Mouse (Mus musculus) embryonic facial prominence, embryonic 11.5 days (tissue): ENCODE results near the gene Antxr2. TPM values are rescaled to one million over a fixed set of nuclear protein-coding genes. Genes with fewer than 3 reads are reported as not detected.
A peak's percentile ranks its signal among the peaks of the same experiment; 100 is the strongest.

Experiments used
- ATAC-seq: fragments of 200-750 bp; cut with Nextera tagmentation; replicated peaks from 2 replicates; pipeline ENCODE4 v1.8.0; 2017; ENCODE audit warnings: low read depth; ENCODE audit not compliant: insufficient number of reproducible peaks, low FRiP score, low TSS enrichment
- DNase-seq: peaks from one replicate; pipeline ENCODE4 v3.0.0-alpha.2; 2015; ENCODE audit warnings: low spot score
- H3K27ac ChIP-seq: fragments of 300-500 bp; sonication (generic); replicated peaks from 2 replicates; pipeline ENCODE4 v1.5.1; 2014; ENCODE audit warnings: mild to moderate bottlenecking, low read depth, low read length, control low read depth
- H3K27me3 ChIP-seq: fragments of 300-500 bp; sonication (generic); 2 replicates; pipeline ENCODE4 v1.6.1; 2014; ENCODE audit warnings: mild to moderate bottlenecking, low read length, moderate library complexity, mixed read lengths; ENCODE audit not compliant: control insufficient read depth, insufficient read depth
- H3K36me3 ChIP-seq: fragments of 300-500 bp; sonication (generic); replicated peaks from 2 replicates; pipeline ENCODE4 v1.6.1; 2014; ENCODE audit warnings: low read depth, mild to moderate bottlenecking, low read length, moderate library complexity, mixed read lengths; ENCODE audit not compliant: control insufficient read depth, insufficient read depth
- H3K4me1 ChIP-seq: fragments of 300-500 bp; sonication (generic); 2 replicates; pipeline ENCODE4 v1.6.1; 2014; ENCODE audit warnings: low read length, mixed read lengths; ENCODE audit not compliant: control insufficient read depth, insufficient read depth
- H3K4me2 ChIP-seq: fragments of 300-500 bp; sonication (generic); 2 replicates; pipeline ENCODE4 v1.6.1; 2014; ENCODE audit warnings: low read depth, mild to moderate bottlenecking, control low read depth, low read length, moderate library complexity
- H3K4me3 ChIP-seq: fragments of 300-500 bp; sonication (generic); 2 replicates; pipeline ENCODE4 v1.5.1; 2014; ENCODE audit warnings: low read depth, low read length, control low read depth
- H3K9ac ChIP-seq: fragments of 300-500 bp; sonication (generic); replicated peaks from 2 replicates; pipeline ENCODE4 v1.6.1; 2014; ENCODE audit warnings: mild to moderate bottlenecking, control low read depth, low read length
- H3K9me3 ChIP-seq: fragments of 300-500 bp; sonication (generic); replicated peaks from 2 replicates; pipeline ENCODE4 v1.6.1; 2016; ENCODE audit warnings: mild to moderate bottlenecking, low read length, inconsistent platforms, mixed read lengths; ENCODE audit not compliant: control insufficient read depth
- WGBS: fragments of 180-500 bp; shearing (Covaris S2); extraction: QIAGEN DNeasy Blood & Tissue Kit; methylation state at CpG from one replicate; pipeline ENCODE4 v1.1.7; 2014; 5-methylcytosine and 5-hydroxymethylcytosine counted together
- polyA plus RNA-seq: library from polyadenylated mRNA; unstranded; fragments of >200 nt; fragmentation: Nextera tagmentation; extraction: Ambion mirVana; gene quantifications from 2 replicates; pipeline ENCODE4 v1.2.1, GENCODE M21; 2014

Gene Antxr2
- polyA plus RNA-seq, 1 experiment from 2014 or later, result 20.4 TPM

DNA sequence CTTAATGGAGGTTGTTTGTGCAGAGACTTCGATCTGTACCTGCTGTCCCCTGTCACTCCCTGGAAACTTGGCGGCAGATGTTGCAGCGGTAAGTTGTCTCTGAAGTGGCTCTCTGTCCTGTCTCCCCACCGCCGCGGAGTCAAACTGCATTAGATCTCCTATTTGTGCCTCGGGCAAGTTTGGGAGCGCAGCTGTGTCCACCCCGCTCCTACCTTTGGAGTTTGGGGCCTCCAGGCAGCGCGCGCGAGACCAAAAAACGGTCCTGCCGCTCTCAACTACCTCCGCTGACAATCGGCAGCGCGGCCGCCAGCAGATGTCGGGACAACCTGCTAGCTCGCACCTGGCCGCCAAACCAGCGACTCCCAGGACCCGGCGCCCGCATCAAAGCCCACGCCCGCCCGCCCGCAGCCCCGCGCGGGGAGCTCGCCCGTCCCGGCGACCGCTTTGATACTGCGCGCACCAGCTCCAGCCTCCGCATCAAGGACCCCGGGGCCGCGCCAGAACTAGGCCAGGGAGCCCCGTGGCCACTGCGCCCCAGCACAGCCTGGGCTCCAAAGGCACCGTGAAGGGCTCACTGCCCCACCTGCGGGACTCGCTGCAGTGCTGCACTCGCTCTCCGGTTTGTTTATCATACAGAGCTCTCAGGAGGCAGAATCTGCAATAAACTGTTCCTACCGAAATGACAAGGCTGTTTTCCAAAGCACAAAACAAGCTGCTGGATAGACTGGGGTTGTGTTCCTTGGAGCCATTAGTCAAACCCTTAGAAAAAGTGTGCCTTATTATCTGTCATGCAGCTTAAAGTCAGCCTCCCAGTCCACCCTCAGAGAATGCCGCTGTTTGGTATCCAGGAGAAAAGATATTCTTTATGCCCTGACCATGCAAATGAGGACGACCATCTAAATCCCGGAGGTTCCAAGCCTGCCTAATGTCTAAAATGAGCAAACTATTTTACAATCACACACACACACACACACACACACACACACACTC lies 95.4 kb downstream of the Antxr2 start:
- 4% methylated on average over 55 of the region's 56 CpGs for WGBS

DNA sequence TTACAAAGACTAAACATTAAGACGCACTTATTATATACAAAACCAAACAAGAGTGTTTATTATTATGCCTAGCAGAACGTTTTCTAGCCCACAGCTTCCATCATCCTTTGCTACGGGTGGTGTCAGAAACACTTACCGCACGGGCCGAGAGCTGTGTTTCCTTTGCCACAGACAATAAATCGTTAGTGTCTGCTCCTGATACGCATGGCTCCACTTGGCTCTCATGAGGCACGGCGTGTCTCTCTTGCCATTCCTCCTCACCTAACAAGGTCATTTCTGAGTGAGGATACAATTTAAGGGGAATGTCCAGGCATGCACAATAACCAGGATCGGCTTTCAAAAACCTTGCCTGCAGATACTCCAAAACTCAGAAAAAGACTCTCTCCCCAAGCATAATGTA lies 113.2 kb downstream of the Antxr2 start:
- Histone ChIP-seq H3K27ac (no peak overlapping the region), H3K4me1 (no peaks in the 10 kb centered on the region), H3K4me3 (no peak overlapping the region), H3K36me3 (no peaks in the 10 kb centered on the region), H3K9me3 (no peaks in the 10 kb centered on the region), H3K4me2 (no peak overlapping the region), H3K9ac (no peak overlapping the region), H3K27me3 (no peaks in the 10 kb centered on the region)
- ATAC-seq (no peak), DNase-seq (no peak)
- 67% methylated on average over 11 of the region's 11 CpGs for WGBS

More for the DNA sequence above, 95.4 kb downstream of the Antxr2 start:
- peak overlapping the region; percentile 93 for H3K4me2 ChIP-seq
- no peaks in the 10 kb centered on the region for H3K36me3 ChIP-seq
- H3K4me1 ChIP-seq, result no peaks in the 10 kb centered on the region
- peak; percentile 89 for ATAC-seq
- H3K4me3 ChIP-seq, result peak overlapping the region; percentile 49
- no peaks in the 10 kb centered on the region for H3K9me3 ChIP-seq
- peak overlapping the region; percentile 56 for H3K9ac ChIP-seq
- DNase-seq, result peak; percentile 66
- H3K27me3 ChIP-seq, result no peaks in the 10 kb centered on the region
- H3K27ac ChIP-seq, result no peak overlapping the region

DNA sequence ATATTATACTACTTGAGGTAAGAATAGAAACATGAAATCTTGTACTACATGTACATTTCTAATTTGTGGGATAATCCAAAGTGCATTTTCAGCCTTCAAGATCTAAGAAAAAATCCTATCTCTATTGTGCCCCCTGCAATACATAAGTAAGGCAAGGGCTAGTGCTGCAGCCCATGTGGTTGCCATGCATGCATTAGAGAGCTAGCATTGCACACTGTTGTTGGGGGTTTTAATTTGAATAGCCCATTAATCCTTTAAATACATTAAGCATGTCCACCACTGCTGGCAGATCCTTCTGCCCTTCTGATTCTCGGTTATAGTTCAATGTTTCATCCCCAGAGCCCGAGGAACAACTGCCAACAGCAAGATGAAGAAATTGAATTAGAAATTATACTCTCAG lies 116.0 kb downstream of the Antxr2 start:
- H3K36me3 ChIP-seq, result no peaks in the 10 kb centered on the region
- WGBS, result 80% methylated on average over 2 of the region's 2 CpGs
- ATAC-seq, result no peak

DNA sequence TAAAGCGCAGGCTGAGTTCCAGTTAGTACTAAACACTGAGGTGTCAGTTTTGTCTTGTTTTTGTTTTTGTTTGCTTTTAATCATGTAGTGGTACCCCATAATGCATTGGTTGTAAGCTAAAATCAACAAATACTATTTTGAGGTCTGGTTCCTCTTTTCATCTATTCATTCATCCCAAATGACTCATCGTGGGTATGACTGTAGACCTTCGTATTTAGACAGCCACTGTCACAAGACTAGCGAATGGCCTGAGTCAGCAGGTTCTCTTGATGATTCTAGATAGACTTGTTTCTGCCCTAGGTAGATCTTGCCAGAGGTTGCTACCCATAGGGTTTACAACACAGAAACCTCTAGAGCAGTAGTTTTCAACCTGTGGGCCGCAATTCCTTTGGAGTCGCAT lies 116.9 kb downstream of the Antxr2 start:
- DNase-seq, result no peak
- Histone ChIP-seq H3K4me2 (no peak overlapping the region), H3K36me3 (no peaks in the 10 kb centered on the region), H3K27me3 (no peaks in the 10 kb centered on the region), H3K4me3 (no peak overlapping the region), H3K4me1 (no peaks in the 10 kb centered on the region), H3K9me3 (no peaks in the 10 kb centered on the region), H3K27ac (no peak overlapping the region), H3K9ac (no peak overlapping the region)
- 93% methylated on average over 6 of the region's 6 CpGs for WGBS
- ATAC-seq, result no peak

More for the DNA sequence above, 116.0 kb downstream of the Antxr2 start:
- H3K4me1 ChIP-seq, result no peaks in the 10 kb centered on the region
- no peaks in the 10 kb centered on the region for H3K9me3 ChIP-seq
- no peak overlapping the region for H3K4me3 ChIP-seq
- H3K27ac ChIP-seq, result no peak overlapping the region
- H3K4me2 ChIP-seq, result no peak overlapping the region
- DNase-seq, result no peak
- H3K9ac ChIP-seq, result no peak overlapping the region
- H3K27me3 ChIP-seq, result no peaks in the 10 kb centered on the region

DNA sequence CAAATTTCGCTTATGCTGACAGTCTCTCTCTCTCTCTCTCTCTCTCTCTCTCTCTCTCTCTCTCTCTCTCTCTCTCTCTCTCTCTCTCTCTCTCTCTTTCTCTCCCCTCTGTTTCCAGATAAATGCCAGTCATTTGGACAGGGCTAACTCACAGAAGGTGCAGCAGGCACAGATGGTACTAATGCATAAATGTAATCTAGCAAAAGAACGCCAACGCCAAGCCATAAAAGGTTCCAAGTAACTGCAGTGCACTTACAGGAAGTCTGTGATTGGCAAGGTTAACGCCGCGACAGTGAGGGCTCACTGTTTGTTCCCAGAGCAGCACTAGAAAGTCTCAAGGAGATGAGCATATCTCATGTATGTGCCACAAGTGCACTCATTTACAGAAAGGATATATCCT lies 123.4 kb downstream of the Antxr2 start:
- 32% methylated on average over 6 of the region's 6 CpGs for WGBS

DNA sequence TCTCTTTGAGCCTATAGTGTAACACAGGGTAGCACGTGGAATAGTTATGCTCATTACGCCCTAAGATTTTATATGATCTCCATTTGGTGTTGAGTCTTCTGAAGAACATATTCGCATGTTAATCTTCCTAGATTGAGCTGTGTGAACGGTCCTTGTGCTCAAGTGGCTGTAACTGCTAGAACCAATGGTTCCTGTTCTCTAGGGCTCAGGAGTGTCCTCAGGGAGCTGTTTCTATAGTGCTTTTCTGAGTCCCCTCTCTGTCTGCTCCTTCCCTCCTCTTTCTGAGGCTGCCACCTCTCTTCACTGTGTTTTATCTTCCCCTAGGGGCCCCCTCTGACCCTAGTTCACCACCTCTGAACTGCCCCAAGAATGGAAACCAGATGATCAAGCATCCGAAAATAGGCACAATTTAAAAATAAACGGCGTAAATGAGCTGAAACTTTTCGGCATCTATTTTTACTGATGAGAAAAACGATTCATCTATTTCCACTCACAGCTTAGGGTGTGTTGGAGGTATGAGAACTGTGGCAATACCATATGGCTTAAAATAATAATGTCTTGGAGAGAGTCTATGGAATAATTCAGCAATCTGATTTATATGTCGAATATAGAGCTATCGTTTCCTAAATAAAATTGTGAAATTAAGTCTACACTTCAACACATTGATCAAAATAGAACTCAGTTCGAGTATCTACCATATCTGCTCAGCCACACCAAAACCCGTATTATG lies 124.1 kb downstream of the Antxr2 start:
- Histone ChIP-seq H3K4me3 (no peak overlapping the region), H3K36me3 (no peaks in the 10 kb centered on the region), H3K27me3 (no peaks in the 10 kb centered on the region), H3K4me1 (no peaks in the 10 kb centered on the region), H3K9ac (no peak overlapping the region), H3K9me3 (no peaks in the 10 kb centered on the region), H3K4me2 (no peak overlapping the region), H3K27ac (no peak overlapping the region)
- DNase-seq (no peak), ATAC-seq (no peak)
- 56% methylated on average over 13 of the region's 13 CpGs for WGBS

More for the DNA sequence above, 123.4 kb downstream of the Antxr2 start:
- Histone ChIP-seq H3K4me2 (no peak overlapping the region), H3K27ac (no peak overlapping the region), H3K27me3 (no peaks in the 10 kb centered on the region), H3K36me3 (no peaks in the 10 kb centered on the region), H3K4me1 (no peaks in the 10 kb centered on the region), H3K9me3 (no peaks in the 10 kb centered on the region), H3K4me3 (no peak overlapping the region), H3K9ac (no peak overlapping the region)
- DNase-seq (no peak), ATAC-seq (no peak)

DNA sequence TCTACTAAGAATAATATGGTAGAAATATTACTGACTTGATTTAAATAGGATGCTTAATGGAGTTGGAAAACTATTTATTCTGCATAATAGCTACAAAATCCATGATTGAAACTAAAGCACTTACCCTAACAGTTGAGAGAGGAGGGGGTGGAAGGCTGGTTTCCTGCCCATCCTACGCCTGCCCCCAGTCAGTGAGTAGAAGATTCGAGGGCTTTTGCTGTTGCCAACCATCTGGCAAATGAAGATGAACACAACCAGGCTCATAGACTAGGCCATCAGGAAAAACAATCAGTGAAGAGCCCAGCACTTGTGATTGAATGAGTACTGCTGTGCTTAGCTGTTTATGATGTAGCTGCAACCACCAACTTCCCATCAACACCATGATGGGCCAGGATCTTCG lies 125.0 kb downstream of the Antxr2 start:
- Histone ChIP-seq H3K4me1 (no peaks in the 10 kb centered on the region), H3K36me3 (no peaks in the 10 kb centered on the region), H3K9me3 (no peaks in the 10 kb centered on the region), H3K27ac (no peak overlapping the region), H3K27me3 (no peaks in the 10 kb centered on the region), H3K9ac (no peak overlapping the region), H3K4me3 (no peak overlapping the region), H3K4me2 (no peak overlapping the region)
- ATAC-seq (no peak), DNase-seq (no peak)
- 79% methylated on average over 3 of the region's 3 CpGs for WGBS

DNA sequence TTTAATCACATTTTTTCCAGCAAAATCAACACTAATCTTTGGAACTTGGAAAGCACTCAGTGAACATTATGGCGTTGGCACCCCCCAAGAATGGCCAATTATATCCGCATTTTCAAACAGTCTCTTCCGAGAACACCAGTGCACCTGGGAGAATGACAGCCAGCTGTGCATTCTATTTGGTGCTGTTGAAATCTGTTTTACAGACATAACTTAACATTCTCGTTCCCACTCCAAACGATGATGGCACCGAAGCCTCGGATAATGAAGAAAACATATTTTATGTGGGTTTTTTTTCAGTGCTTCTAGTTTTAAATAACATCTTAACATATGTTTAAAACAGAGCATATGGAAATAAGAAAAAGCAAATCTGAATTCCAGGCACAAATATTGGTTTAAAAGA lies 129.7 kb downstream of the Antxr2 start:
- no peak for ATAC-seq
- Histone ChIP-seq H3K9ac (no peak overlapping the region), H3K4me3 (no peak overlapping the region), H3K27me3 (no peaks in the 10 kb centered on the region), H3K36me3 (no peaks in the 10 kb centered on the region), H3K27ac (no peak overlapping the region), H3K4me1 (no peaks in the 10 kb centered on the region), H3K9me3 (no peaks in the 10 kb centered on the region), H3K4me2 (no peak overlapping the region)
- DNase-seq, result no peak
- WGBS, result 84% methylated on average over 7 of the region's 7 CpGs
